Mouse (Mus musculus) skeletal muscle tissue, adult 2 months (tissue): ENCODE measurements at regions not wholly inside any gene's neighbourhood (a gene's known extent, or its start where the extent isn't known, plus 50 kb on each side); places are given as distances from the start of the nearest gene placed in this dataset.
"Not testable (repeated sequence)": the region's sequence is repeated elsewhere in the genome, so short reads cannot be mapped to it uniquely, and the experiment has no call there.

Experiments used
- DNase-seq: peaks from one replicate; pipeline ENCODE4 v3.0.0-alpha.2; 2012; ENCODE audit warnings: low read depth, low spot score

DNA sequence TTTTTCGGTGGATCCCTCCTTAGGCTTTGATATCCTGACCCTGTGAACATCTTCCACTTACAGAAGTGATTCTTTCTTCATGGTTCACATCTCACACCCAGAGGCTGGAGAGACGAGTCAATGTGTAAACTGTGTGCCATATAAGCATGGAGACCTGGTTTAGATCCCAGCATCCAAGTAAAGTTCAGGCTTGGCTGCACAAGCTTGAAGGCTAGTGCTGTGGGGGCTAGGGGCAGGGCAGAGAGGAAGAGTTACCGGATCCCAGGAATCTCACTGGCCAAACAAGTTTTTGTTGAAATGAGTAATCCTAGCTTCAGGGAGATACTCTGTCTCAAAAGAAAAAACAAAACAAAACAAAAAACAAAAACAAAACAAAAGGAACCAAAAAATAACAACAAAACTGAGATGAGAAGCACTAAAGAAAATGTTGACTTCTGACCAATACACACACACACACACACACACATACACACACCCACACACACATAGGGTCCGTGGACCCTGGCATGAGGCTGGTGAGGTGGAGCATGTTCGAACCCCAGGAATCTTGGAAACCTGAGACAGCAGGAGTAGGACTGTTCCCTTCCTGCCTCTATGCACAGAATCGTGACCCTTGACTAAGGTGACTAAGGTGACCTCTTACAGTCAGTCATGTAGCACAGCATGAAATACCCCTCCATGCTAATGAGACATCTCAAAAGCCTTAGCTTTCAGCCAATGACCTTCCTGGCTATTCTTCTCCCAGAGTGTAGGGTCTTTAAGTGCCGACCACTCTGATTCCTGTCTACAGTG, 55.2 kb downstream of the Gm12728 start:
- no peak for DNase-seq

- DNase-seq = not testable (repeated sequence)
Measured at GRCm38 (mm10) chr4:105845998-105846989, 56.6 kb downstream of the Gm12728 start.

GRCm38 (mm10) chr4:105853086-105853485, 63.4 kb downstream of the Gm12728 start:
- no peak for DNase-seq

DNA sequence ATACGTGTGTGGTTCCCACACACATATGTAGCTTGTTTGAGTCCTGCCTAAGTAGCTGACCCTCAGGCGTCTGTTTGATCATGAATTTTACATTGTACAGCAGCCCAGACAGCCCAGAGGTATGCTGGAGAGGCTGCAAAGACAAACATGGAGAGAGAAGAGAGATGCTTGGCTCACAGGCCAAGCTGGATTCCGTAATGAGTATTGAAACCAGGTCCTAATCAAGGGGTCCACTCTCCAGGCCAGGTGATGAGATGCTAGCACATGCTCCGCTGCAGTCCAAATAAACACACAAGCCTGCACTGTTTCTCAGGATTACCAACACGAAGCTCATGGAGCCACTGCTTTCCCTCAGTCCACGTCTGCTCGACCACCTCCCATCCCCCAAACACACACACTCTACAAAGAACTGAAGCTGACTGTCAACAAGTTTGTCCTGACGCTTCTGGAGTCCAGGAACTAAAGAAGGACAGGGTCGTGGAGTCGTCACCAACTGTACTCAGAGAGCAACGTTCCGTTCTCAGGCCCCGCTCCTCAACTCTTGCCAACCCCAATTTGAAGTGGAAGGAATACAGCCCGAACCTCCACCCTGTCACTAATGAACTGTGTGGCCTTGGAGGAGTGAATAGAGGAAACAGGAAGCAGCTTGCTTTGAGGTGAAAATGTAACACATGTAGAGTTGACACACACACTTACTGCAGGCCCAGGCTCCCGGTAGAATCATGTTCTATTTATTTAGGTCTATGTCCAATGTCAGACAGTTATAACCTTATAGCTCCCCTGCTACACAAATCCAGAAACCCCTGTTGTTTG, 69.6 kb downstream of the Gm12728 start:
- no peak for DNase-seq

DNA sequence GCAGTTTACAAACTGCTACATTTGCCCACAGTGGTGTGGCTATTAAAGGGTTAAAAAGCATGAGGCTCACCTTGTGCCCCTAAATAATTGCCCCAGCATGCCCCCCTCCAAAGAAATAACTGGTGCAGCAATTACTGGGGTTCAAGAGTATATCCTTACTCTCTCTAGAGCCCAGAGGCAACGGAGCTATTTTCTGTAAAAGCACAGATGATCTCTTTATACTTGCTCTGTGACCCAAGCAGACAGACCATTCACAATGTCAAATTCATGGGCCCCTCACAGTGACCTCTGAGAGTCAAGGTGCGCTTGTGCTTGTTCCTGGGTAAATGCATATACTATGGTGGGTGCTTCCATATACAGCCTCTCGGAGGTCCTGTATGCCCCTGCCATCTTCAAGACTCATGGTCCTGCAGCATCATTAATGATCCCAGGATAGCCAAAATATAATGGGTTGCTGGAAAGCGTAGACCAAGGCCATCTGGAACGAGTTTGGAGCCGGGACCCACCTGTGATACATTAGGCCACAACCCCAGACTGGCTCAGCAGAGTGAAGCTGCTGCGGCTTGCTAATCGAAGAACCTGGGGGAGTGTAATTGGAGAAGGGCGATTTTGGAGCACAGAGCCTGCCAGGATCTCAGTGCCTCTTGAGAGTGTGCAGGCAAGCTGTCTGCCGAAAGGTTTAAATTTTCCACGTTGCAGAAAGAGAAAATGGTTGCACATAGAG, 71.4 kb downstream of the Gm12728 start:
- peak; percentile 24 for DNase-seq

DNA sequence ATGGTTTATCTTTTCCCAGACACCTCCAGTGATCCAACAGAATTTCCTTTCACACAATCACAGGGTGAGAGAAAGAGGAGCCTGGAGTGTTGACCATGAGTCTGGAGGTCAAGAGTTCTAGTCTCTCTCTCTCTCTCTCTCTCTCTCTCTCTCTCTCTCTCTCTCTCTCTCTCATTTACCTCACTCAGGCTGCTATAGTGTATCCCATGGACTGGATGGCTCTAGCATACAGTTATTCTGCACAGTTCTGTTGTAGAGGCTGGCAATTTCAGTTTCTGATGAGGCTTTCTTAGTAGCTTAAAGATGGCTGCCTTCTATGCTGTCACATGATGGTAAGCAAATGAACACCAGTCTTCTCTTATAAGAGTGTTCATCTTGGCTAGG, 72.0 kb downstream of the Gm12728 start:
- no peak for DNase-seq

GRCm38 (mm10) chr4:105870512-105870911, 80.8 kb downstream of the Gm12728 start:
- DNase-seq = no peak

DNA sequence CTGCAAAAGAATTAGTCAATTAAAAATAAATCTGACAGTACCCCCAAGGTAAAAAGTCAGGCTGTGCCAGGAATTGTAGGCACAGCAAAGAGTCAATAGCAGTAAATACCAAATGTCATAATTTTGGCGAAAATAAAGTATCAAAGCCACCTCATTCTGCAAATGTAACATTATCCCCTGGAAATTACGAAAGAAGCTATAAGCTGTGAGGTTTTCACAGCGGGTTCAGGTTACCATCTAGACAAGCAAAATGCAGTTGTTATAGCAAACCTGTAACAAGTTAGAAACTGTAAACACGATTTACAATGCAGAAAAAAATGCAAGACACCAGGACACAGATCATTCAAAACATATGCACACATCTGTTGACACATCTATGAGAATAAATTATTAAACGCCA, 87.6 kb downstream of the Gm12728 start:
- DNase-seq = no peak

DNA sequence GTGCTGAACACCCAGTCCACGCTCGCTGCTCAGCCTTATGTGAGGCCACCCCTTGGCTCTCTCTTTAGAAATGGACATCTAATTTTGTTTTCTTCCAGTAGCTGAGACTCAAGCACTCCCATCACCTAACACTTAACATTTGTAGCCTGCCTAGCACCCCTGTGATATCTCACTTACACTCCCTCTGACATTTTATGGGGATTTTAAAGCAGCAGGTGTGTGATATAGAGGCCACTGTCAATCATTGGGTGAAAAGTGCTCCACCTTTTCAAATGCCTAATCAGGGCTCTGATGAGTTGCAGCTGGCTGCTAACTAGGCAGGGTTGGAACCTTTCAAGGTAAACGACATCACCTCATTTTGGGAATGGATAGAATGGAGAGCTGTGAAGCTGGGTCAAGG, 90.2 kb downstream of the Gm12728 start:
- DNase-seq = no peak

DNA sequence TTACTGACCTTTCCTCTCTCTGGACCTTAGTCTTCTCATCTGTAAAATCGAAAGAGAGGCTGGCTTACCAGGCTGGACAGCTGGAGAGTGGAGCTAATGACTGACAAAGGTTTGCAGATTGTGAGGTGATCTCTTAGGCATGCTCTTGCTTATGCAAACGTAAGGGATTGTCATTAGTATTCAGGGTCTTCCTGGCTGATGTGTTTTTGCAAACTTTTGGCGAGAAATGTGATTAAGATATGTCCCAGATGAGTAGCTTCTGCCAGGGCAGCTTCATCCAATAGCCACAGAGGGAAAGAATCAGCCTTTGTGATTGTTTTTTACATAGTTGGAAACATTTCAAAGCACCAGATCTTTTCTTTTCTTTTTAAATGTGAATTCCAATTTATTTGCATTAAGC, 95.1 kb downstream of the Gm12728 start:
- peak; percentile 37 for DNase-seq

DNA sequence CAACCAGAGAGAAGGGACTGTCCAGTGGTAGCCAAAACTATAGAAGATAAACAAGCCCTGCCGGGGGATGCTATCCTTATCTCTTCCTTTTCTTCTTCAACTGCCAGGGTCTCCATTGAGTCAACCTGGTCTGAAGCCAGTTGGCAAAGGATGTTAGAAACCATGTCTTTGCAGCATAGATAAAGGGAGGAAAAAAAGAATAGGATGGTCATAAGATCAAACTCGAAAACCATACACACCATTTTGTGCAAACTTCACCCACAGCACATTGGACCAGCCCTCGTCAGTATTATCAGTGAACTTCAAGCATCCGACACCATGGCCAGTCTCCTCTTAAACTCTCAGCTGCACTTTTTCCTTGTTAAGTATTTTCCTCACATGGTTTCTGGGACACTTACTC, 101.8 kb downstream of the Gm12728 start:
- DNase-seq = no peak

DNA sequence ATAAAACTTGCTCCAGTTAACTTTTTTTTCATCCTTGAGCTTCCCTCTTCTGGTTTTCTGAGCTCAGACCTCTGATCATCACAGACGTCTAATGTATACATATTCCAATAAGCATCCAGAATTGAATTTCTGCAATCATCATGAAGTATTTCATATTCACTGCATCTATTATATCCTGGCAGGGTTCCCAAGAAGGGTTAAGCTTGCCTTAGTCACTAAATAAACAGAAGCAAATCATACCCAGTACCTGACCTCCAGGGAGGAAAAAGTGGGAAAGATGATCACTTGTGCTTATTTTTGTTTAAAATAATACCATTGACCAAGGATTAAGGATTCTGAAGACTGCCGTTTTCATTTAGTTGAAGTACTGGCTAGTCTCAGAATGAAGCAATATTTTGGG, 102.4 kb downstream of the Gm12728 start:
- no peak for DNase-seq

- DNase-seq = no peak
Measured at GRCm38 (mm10) chr4:105895116-105895515, 105.4 kb downstream of the Gm12728 start.

DNA sequence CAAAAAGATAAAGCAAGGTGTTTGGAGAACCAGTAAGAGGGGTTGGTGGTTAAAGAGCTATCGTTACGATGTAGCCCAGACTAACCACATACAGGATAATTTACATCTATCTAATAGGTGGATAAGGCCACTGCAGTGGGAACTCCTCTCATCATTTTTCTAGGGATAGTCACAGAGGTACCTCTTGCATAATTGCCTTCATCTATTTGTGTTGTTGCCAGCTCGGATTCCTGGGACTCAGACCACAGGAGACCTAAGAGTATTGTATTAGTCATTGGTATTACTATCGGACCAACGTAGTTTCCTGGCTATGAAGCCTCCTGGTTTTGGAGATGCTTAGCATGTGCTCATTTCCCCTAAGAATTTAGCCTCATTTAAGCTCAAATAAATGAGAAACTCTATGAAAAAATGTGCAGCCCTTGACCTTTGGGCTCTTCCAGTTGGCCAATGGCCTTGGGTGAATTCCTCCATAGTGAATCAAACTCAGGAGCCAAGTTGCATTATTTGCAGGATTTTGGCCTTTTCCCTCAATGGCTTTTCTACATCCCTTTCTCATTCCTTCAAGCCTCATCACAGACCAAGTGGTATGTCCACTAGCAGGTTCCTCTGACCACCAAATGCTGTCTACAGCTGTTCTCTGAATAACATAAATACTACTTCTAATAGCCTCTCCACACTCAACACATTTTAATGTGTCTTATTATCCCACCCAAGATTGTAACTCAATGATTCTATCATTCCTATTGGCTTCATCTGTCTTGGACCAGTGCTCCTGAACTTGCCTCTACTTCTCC, 108.6 kb downstream of the Gm12728 start:
- DNase-seq = peak; percentile 76

GRCm38 (mm10) chr4:105904896-105905295, 115.2 kb downstream of the Gm12728 start:
- DNase-seq = no peak

DNA sequence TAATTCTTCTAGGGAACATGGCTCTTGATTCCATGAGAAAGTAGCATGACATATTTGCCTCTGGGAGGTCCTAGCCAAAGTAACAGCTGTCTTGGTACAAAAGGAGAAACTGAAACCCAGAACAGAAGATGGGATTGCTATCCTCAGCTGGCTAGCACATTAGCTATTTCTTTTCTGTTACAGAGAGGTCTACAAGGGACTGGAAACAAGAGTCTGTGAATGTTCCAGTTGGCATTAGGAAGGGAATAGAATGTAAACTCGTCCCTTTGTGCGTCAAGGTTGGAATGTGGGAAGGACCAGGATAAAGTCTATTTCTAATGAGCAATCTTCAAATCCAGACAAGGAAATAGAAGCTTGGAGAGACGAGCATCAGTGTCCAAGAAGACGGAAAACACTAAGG, 116.7 kb downstream of the Gm12728 start:
- peak; percentile 58 for DNase-seq

DNA sequence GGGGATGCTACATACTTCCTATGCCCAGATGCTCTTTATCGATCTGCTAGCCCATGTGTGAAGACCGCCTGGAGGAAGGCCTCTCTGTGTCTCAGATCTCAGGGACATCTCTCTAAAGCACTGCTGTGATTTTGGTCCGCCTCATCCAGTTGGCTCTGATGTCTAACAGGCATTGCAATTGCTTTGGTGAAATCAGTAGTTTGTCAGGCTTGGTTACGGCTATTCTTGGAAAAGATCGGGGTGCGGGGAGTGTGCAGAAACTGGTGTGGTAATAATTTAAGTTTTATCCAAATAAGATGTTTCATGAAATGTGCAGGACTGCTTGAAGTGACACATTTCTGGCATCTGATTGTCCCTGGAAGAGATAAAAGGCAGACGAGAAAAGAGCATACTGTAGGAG, 117.9 kb downstream of the Gm12728 start:
- no peak for DNase-seq

DNA sequence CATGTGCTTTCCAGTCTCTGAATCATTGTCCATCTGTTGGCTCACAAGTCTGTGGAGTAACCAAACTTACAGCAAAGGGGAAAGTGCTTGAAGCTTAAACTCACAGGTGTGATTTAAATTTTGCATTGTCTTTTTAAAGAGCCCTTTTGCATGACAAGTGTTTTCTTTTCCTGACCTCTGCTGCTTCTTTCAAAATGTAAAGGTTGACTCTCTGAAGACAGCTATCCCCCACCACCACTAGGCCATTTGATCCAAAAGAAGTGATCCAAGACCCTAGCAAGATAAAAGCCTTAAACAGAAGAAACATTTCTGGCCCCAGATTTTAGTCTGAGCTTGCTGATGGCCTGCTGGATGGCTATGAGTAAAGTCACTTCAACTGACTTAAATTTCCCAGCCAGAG, 118.6 kb downstream of the Gm12728 start:
- DNase-seq = no peak

- no peak for DNase-seq
Measured at GRCm38 (mm10) chr4:105909272-105909671, 119.6 kb downstream of the Gm12728 start.

- no peak for DNase-seq
Measured at GRCm38 (mm10) chr4:105910666-105911065, 121.0 kb downstream of the Gm12728 start.
